Mouse (Mus musculus): ENCODE results near the gene Acacb. TPM values are rescaled to one million over a fixed set of nuclear protein-coding genes. Genes with fewer than 3 reads are reported as not detected.

Acacb gene
- polyA plus RNA-seq, 1 experiment from 2014 or later, result 0.65 TPM

GRCm38 (mm10) chr5:114298212-114298894, 152.0 kb downstream of the Acacb start:
- H3K36me3 ChIP-seq (ENCODE audit: control insufficient read depth, insufficient read depth), result no peaks in the 10 kb centered on the region
- 61% methylated on average over 18 of the region's 18 CpGs for WGBS (ENCODE audit: insufficient replicate concordance)
- no peaks in the 10 kb centered on the region; the same call in 1 of the 2 replicates for H3K4me1 ChIP-seq (ENCODE audit: control insufficient read depth, low read depth, low read length)
- H3K27me3 ChIP-seq (ENCODE audit: control insufficient read depth, insufficient read depth, low read depth, low read length), result no peaks in the 10 kb centered on the region
- no peak overlapping the region for H3K4me2 ChIP-seq (ENCODE audit: low read depth, low read length)
- no peak overlapping the region for H3K27ac ChIP-seq (ENCODE audit: low read length)
- H3K4me3 ChIP-seq (ENCODE audit: low read depth, low read length), result no peak overlapping the region
- H3K9ac ChIP-seq (ENCODE audit: low read depth, low read length), result no peak overlapping the region
- no peak for ATAC-seq (ENCODE audit: low read depth)
- no peaks in the 10 kb centered on the region for H3K9me3 ChIP-seq (replicated peaks; ENCODE audit: control insufficient read depth, low read length)

- WGBS (ENCODE audit: insufficient replicate concordance), result 72% methylated on average over 22 of the region's 22 CpGs
These were observed 153.0 kb downstream of the Acacb start for GRCm38 (mm10) chr5:114299156-114299855.

GRCm38 (mm10) chr5:114299883-114300610, 153.7 kb downstream of the Acacb start:
- no peaks in the 10 kb centered on the region for H3K36me3 ChIP-seq (ENCODE audit: control insufficient read depth, insufficient read depth)

More at GRCm38 (mm10) chr5:114299156-114299855, 153.0 kb downstream of the Acacb start:
- Histone ChIP-seq H3K27ac (ENCODE audit: low read length) (no peak overlapping the region), H3K4me2 (ENCODE audit: low read depth, low read length) (no peak overlapping the region), H3K9me3 (replicated peaks; ENCODE audit: control insufficient read depth, low read length) (no peaks in the 10 kb centered on the region), H3K27me3 (ENCODE audit: control insufficient read depth, insufficient read depth, low read depth, low read length) (no peaks in the 10 kb centered on the region), H3K9ac (ENCODE audit: low read depth, low read length) (no peak overlapping the region), H3K36me3 (ENCODE audit: control insufficient read depth, insufficient read depth) (no peaks in the 10 kb centered on the region), H3K4me3 (ENCODE audit: low read depth, low read length) (no peak overlapping the region), H3K4me1 (ENCODE audit: control insufficient read depth, low read depth, low read length) (no peaks in the 10 kb centered on the region; the same call in 1 of the 2 replicates)
- ATAC-seq (ENCODE audit: low read depth), result no peak

More at GRCm38 (mm10) chr5:114299883-114300610, 153.7 kb downstream of the Acacb start:
- no peak overlapping the region for H3K4me3 ChIP-seq (ENCODE audit: low read depth, low read length)
- H3K9me3 ChIP-seq (replicated peaks; ENCODE audit: control insufficient read depth, low read length), result no peaks in the 10 kb centered on the region
- H3K4me2 ChIP-seq (ENCODE audit: low read depth, low read length), result no peak overlapping the region
- no peaks in the 10 kb centered on the region for H3K27me3 ChIP-seq (ENCODE audit: control insufficient read depth, insufficient read depth, low read depth, low read length)
- H3K4me1 ChIP-seq (ENCODE audit: control insufficient read depth, low read depth, low read length), result no peaks in the 10 kb centered on the region; the same call in 1 of the 2 replicates
- 66% methylated on average over 24 of the region's 24 CpGs for WGBS (ENCODE audit: insufficient replicate concordance)
- no peak for ATAC-seq (ENCODE audit: low read depth)
- H3K27ac ChIP-seq (ENCODE audit: low read length), result no peak overlapping the region
- H3K9ac ChIP-seq (ENCODE audit: low read depth, low read length), result no peak overlapping the region

Other genes with a start within 250 kb of the Acacb start
- 40.8 and 40.9 TPM in 2 replicates for gene Coro1c, start 237.8 kb upstream of the Acacb start, polyA plus RNA-seq (2015; fragmentation: Nextera tagmentation; extraction: Ambion mirVana)
- gene Ssh1, start 152.6 kb upstream of the Acacb start, polyA plus RNA-seq (2015; fragmentation: Nextera tagmentation; extraction: Ambion mirVana), result 6.1 and 6.8 TPM in 2 replicates
- gene Dao, start 142.8 kb upstream of the Acacb start, polyA plus RNA-seq (2015; fragmentation: Nextera tagmentation; extraction: Ambion mirVana), result 0.21 TPM in 1 of 2 replicates, not detected in the other
- gene Usp30, start 81.1 kb upstream of the Acacb start, polyA plus RNA-seq (2015; fragmentation: Nextera tagmentation; extraction: Ambion mirVana), result 2.8 and 3.0 TPM in 2 replicates
- 0.05 TPM in 1 of 2 replicates, not detected in the other for gene Svop, start 55.0 kb upstream of the Acacb start, polyA plus RNA-seq (2015; fragmentation: Nextera tagmentation; extraction: Ambion mirVana)
- 2.5 and 3.4 TPM in 2 replicates for gene Alkbh2, start 18.3 kb upstream of the Acacb start, polyA plus RNA-seq (2015; fragmentation: Nextera tagmentation; extraction: Ambion mirVana)
- gene Ung, start 16.1 kb upstream of the Acacb start, polyA plus RNA-seq (2015; fragmentation: Nextera tagmentation; extraction: Ambion mirVana), result 13.7 and 15.2 TPM in 2 replicates
- not detected in 2 replicates for gene Foxn4, start 127.3 kb downstream of the Acacb start, polyA plus RNA-seq (2015; fragmentation: Nextera tagmentation; extraction: Ambion mirVana)
- 0.56 and 0.98 TPM in 2 replicates for gene Myo1h, start 142.6 kb downstream of the Acacb start, polyA plus RNA-seq (2015; fragmentation: Nextera tagmentation; extraction: Ambion mirVana)
- 21.9 and 22.8 TPM in 2 replicates for gene Kctd10, start 234.0 kb downstream of the Acacb start, polyA plus RNA-seq (2015; fragmentation: Nextera tagmentation; extraction: Ambion mirVana)
- 16.9 and 21.2 TPM in 2 replicates for gene Ube3b, start 234.1 kb downstream of the Acacb start, polyA plus RNA-seq (2015; fragmentation: Nextera tagmentation; extraction: Ambion mirVana)

Measured in liver, embryonic 16.5 days (tissue).